Mouse (Mus musculus) urinary bladder, postnatal 25 days (tissue): ENCODE results near the gene Gm7347.
"Not testable (repeated sequence)": the region's sequence is repeated elsewhere in the genome, so short reads cannot be mapped to it uniquely, and the experiment has no call there.

Experiments
- DNase-seq: peaks from one replicate; pipeline ENCODE4 v3.0.0; 2022; ENCODE audit warnings: low spot score

The Gm7347 gene

DNA sequence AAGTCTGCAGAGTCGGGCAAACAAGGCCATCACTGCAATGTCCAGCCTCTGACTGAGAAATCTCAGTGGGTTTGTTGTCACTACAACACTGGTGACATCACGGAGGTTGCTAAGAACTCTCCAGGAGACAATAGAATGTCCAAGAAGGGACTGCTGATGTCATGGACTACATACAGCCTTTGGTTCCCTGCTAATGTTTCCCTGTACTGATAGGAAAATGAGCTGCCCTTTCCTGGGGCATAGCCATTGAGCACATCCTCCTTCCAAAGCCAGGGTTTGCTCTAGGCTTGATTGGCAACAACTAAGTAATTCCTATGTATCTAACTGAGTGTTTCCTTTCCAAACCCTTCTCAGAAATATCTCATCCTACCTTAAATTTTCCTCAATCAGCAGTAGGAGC, at the start of gene Gm7347:
Gene Gm7347 (minus strand): TSS at position 101 of the 400 bp plus-strand sequence.
- not testable (repeated sequence) for DNase-seq

DNA sequence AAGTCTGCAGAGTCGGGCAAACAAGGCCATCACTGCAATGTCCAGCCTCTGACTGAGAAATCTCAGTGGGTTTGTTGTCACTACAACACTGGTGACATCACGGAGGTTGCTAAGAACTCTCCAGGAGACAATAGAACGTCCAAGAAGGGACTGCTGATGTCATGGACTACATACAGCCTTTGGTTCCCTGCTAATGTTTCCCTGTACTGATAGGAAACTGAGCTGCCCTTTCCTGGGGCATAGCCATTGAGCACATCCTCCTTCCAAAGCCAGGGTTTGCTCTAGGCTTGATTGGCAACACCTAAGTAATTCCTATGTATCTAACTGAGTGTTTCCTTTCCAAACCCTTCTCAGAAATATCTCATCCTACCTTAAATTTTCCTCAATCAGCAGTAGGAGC, 46.9 kb upstream of the Gm7347 start, which contains the start of gene 5031410I06Rik:
Gene 5031410I06Rik (minus strand): TSS at position 101 of the 400 bp plus-strand sequence.
- DNase-seq, result not testable (repeated sequence)

DNA sequence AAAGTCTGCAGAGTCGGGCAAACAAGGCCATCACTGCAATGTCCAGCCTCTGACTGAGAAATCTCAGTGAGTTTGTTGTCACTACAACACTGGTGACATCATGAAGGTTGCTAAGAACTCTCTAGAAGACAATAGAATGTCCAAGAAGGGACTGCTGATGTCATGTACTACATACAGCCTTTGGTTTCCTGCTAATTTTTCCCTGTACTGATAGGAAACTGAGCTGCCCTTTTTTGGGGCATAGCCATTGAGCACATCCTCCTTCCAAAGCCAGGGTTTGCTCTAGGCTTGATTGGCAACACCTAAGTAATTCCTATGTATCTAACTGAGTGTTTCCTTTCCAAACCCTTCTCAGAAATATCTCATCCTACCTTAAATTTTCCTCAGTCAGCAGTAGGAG, 30.8 kb upstream of the Gm7347 start, which contains the start of gene Gm10471:
Gene Gm10471 (minus strand): TSS at position 101 of the 400 bp plus-strand sequence.
- not testable (repeated sequence) for DNase-seq

DNA sequence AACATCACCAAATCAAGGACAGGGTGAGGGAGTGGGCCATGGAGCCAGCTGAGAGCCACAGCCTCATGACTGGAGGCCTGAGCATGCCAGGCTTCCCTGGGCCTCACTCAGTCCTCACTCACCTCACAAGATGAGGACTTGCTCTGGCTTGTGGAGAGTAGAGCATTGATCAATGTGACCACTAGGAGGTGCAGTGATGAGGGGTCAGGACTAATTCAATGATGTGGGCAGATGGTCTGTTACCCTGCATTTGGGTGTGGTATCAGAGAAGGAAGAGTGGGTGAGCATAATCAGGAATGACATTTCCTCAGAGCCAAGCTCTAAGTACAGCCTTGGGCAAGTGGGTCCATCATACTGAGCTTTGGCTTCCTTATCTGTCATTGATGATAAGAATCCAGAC, 20.6 kb upstream of the Gm7347 start:
- DNase-seq, result not testable (repeated sequence)

DNA sequence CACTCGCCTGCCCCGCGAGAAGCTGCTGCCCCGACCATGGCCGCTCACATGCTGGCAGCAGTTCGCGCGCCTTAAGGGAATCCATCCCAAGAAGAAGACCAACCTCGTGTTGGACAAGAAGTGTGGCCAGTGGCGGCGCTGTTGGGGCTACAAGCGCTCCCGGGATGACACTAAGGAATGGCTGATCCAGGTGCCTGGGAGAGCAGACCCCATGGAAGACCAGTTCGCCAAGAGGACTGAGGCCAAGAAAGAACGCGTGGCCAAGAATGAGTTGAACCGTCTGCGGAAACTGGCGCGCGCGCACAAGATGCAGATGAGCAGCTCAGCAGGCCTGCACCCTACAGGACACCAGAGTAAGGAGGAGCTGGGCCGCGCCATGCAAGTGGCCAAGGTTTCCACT, 12.3 kb upstream of the Gm7347 start:
- no peak for DNase-seq

DNA sequence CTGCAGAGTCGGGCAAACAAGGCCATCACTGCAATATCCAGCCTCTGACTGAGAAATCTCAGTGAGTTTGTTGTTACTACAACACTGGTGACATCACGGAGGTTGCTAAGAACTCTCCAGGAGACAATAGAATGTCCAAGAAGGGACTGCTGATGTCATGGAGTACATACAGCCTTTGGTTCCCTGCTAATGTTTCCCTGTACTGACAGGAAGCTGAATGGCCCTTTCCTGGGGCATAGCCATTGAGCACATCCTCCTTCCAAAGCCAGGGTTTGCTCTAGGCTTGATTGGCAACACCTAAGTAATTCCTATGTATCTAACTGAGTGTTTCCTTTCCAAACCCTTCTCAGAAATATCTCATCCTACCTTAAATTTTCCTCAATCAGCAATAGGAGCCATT, 18.9 kb downstream of the Gm7347 start, which contains the start of gene Speer4a:
Gene Speer4a (minus strand): TSS at position 101 of the 400 bp plus-strand sequence.
- not testable (repeated sequence) for DNase-seq

DNA sequence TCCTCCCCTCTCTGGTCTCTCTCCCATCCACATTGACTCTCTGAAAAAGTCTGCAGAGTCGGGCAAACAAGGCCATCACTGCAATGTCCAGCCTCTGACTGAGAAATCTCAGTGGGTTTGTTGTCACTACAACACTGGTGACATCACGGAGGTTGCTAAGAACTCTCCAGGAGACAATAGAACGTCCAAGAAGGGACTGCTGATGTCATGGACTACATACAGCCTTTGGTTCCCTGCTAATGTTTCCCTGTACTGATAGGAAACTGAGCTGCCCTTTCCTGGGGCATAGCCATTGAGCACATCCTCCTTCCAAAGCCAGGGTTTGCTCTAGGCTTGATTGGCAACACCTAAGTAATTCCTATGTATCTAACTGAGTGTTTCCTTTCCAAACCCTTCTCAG, 35.6 kb downstream of the Gm7347 start, which contains the start of gene Gm5862:
Gene Gm5862 (minus strand): TSS at position 101 of the 400 bp plus-strand sequence.
- DNase-seq, result not testable (repeated sequence)

DNA sequence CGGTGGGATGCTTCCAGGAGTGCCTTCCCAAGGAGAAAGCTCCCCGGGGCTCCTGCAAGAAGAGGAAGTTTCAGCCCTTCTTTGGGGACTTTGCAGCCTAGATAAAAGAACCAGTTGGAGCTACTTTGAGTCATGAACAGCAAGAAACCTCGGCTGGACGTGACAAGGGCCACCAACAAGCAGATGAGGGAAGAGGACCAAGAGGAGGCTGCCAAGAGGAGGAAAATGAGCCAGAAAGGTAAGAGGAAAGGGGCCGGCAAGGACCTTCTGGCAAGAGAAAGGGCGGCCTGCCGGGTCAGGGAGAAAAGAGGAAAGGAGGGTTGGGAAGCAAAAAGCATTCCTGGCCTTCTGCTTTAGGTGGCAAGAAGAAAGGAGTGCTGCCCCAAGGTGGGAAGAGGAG, 50.7 kb downstream of the Gm7347 start:
- not testable (repeated sequence) for DNase-seq

DNA sequence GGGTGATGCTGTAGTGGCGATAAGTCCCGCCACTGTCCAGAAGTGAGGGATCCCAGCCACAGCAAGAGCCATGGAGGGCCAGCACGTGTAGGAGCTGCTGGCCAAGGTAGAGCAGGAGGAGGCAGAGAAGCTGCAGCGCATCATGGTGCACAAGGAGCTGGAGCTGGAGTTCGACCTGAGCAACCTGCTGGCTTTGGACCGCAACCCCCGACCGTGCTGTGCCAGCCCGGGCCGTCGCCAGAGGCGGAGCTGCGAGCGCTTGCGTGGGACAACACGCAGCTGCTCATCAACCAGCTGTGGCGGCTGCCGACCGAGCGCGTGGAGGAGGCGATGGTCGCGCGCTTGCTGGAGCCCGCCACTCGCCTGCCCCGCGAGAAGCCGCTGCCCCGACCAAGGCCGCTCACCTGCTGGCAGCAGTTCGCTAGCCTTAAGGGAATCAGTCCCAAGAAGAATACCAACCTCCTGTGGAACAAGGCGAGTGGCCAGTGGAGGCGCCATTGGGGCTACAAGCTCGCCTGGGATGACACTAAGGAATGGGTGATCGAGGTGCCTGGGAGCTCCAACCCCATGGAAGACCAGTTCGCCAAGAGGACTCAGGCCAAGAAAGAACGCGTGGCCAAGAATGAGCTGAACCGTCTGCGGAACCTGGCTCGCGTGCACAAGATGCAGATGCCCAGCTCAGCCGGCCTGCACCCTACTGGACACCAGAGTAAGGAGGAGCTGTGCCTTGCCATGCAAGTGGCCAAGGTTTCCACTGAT, 51.3 kb downstream of the Gm7347 start:
- peak; percentile 3 for DNase-seq

DNA sequence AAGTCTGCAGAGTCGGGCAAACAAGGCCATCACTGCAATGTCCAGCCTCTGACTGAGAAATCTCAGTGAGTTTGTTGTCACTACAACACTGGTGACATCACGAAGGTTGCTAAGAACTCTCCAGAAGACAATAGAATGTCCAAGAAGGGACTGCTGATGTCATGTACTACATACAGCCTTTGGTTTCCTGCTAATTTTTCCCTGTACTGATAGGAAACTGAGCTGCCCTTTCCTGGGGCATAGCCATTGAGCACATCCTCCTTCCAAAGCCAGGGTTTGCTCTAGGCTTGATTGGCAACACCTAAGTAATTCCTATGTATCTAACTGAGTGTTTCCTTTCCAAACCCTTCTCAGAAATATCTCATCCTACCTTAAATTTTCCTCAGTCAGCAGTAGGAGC, 53.7 kb downstream of the Gm7347 start, which contains the start of gene Gm1979:
Gene Gm1979 (minus strand): TSS at position 101 of the 400 bp plus-strand sequence.
- DNase-seq, result not testable (repeated sequence)
